Mouse (Mus musculus) testis, postnatal 10 days (tissue): ENCODE data around the gene Paf1.

Experiments used
- DNase-seq: peaks from one replicate; pipeline ENCODE4 v3.0.0; 2021; ENCODE audit warnings: low spot score

Paf1 gene

DNA sequence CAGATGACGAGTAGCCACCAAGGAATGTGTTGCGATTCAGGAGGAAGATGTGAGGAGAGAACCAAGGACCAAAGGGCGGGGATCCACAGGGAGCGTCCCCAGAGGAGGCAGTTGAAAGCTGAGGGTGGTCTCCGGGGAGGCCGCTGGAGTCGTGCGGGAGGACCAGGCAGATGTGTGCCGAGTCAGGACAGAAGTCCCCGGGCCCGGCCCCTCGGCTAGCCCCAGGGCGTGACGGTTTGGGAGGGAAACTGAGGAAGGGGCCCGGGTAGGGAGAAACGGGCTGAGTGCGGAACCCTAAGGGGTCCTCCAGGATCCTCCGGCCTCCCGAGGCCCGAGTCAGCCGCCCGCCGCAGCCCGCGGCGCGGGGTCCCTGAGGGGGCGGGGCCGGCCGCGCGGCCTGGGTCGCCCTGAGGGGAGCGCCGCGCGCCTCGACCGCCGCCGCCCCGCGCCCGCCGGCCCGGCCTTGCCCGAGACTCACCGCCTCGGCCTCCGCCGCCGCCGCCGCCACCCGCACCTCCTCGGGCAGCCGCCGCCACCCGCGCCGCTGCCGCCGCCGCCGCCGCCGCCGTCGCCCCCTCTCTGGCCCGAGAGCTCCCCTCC is 43.0 kb downstream of the Paf1 start:
- peak; percentile 68 for DNase-seq

DNA sequence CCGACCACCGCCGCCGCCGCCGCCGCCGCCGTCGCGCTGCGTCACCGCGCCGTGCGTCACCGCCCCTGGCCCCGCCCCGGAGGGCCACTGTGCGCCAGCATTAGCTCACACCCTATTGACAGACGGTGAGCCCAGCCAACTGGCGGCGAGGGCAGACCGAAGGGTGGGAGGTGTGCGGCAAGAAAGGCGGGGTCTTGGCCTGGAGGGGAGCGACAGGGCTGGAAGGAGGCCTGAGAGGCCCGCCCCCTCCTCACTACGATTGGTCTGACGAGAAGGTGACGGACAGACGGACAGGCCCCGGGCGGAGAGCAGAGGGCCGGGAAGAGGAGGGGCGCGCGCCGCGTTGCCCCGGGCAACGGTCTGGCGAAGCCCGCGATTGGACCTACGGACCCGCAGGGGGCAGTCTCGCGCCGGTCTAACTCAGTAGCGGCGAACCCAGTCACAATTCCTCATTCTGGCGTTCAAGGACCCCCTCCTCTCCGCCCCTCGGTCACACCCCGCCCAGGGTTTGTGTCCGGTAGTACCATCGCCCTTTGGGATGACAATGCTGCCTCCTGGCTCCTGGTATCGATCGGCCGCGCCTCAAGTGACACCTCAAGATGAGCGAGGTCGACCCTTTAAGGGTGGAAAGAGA is 43.6 kb downstream of the Paf1 start:
- peak; percentile 100 for DNase-seq

DNA sequence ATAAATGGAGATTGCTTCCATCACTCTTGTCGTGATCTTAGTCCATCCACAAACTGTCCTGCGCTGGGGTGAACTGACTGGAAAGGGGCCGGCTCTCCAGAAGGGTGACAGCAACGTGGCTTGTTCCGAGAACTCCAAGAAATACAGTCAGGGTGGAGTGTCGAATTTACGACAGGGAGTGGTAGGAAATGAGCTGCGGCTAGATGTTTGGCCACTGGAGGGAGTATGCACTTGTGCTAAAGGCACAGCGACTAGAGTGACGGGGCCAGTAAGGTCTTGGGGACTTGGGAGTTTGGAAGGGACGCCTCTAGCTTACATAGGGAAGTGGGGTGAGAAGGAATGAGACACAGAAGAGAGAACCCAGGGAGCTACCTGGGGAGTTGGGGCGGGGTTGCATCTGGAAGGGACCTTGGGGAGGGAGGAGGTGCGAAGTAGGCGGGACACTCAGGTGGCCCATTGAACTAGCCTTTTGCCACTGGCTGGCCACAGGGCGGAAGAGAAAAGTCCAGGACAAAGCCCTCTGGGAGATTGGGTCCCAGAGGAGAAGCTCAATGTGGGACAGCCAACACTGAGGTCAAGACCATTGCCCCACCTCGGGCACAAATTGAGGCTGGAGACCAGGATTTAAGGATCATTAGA is 44.3 kb downstream of the Paf1 start, which contains the start of gene Gmfg:
Gene Gmfg (plus strand): TSS at position 516 of the 639 bp plus-strand sequence.
- peak; percentile 77 for DNase-seq

DNA sequence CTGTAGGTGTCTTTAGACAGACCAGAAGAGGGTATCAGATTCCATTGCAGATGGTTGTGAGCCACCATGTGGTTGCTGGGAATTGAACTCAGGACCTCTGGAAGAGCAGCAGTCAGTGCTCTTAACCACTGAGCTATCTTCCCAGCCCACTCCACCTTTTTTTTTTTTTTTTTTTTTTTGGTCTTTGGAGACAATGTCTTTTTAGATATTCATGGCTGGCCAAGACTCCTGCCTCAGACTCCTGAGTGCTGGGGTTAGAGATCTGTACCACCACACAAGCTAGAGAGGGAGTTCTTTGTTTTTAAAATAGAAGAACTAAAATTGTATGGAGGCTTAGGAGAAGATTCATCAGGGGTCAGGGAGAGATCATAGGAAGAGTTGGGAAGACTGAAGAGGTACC is 45.2 kb downstream of the Paf1 start:
- DNase-seq: no peak

DNA sequence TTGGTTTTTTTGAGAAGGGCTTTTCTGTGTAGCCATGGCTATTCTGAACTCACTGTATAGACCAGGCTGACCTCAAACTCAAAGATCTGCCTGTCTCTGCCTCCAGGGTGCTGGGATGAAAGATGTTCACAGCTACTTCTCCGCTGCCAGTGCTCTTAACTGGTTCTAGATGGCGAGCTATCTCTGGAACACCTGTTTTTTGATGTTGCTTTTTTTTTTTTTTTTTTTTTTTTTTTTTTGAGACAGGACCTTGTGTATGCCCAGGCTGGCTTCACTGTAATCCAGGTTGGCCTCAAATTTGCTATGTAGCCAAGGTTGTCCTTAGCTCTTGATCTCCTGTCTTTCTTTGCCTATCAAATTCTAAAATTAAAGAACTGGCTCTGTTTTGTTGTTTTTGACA is 46.0 kb downstream of the Paf1 start:
- DNase-seq: no peak

DNA sequence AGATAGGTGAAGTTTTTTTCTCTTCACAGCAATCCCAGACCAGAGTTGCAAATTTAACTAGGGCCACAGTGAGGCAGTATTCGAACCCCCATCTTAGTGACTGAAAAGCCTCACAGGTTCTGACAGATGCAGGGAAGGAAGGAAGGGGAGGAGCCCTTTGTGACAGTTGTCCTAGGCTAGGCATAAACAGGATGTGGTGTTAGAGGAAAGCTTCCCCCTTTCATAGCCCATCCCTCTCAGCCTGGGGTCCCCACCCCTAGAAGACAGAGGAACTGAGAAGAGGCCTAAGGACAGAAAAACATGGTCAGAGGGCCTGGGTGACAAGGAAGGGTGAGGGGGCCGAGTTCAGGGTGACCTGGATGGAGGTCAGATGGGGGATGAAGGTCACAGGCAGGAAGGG is 48.0 kb downstream of the Paf1 start:
- no peak for DNase-seq

DNA sequence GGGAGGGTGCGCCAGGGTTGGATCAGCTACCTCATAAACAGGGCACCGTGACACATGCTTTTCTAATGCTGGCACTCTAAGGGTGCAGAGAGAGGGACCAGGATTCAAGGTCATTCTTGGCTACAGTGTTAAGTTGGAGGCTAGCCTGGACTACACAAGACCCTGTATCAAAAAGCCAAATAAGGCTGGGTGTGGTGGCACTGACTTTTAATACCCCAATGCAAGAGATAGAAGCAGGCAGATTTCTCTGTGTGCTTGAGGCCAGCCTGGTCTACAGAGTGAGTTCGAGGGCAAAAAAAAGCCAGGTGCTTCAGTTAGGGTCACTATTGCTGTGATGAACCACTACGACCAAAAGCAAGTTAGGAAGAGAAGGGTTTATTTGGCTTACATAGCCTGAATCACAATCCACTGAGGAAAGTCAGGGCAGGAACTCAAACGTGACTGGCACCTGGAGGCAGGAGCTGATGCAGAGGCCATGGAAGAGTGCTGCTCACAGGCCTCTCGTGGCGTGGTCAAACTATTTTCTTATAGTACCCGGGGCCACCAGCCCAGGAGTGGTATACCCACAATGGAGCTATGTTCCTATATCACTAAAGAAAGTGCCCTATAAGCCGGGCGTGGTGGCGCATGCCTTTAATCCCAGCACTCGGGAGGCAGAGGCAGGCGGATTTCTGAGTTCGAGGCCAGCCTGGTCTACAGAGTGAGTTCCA is 49.2 kb downstream of the Paf1 start:
- DNase-seq: no peak

DNA sequence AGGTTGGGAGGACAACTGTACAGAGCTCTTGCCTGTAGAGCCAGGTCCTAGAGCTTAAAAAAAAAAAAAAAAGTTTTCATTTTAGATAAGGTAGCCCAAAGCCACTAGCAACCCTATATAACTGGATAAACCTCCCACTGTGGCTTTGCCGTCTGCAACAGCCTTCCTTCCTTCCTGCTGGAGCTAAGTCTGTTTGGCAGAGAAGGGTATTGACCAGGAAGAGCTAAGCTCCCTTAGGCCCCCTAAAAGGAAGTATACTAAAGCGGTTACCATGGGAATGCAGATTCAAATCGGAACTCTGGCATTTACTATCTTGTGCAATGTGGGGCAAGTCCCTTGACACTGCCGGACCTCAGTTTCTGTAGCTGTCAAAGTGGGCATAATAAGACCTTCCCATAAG is 49.9 kb downstream of the Paf1 start:
- no peak for DNase-seq

DNA sequence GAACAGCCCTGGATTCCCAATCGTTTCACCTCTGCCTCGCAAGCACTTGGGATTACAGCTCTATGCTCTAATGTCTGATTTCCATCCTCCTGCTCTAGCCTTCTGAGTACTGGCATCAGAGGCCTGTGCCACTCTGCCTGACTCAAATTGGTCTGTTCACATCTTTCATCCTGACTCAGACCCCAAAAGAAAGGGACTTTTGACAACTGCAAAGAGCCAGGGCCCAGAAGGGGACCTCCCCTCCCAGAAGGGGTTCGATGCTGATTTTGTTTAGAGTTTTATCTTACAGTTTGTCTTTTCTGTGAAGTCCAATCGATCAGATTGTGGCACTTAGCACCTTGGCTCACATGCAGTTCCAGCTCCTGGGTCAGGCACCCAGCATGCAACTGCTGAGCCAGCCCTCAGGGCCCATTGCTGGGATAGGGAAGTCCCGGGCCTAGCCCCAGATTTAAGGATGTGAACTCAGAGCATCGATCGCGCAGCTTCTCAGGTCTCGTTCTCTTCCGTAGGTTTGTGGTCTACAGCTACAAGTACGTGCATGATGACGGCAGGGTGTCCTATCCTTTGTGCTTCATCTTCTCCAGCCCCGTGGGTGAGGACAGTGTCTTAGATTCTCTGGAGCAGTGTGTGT is 51.7 kb downstream of the Paf1 start:
- DNase-seq: no peak

DNA sequence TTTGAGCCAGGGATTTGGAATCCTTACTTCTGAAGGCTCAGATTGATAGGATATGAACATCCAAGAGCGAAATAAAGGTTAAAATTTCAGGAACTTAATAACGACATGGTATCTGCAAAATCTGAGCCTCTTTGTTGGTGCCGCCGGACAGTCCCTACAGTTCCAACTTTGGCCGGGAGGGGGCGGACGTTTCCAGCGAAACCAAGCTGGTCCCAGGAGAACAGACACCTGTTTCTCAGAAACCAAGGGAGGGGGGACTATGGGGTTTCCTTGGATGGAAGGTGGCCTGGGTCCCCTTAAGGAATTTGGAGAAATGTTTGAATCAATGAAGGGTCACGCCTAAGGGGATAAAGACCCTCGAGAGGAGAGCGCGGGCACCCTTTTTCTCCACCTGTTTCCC is 53.7 kb downstream of the Paf1 start:
- peak; percentile 94 for DNase-seq

DNA sequence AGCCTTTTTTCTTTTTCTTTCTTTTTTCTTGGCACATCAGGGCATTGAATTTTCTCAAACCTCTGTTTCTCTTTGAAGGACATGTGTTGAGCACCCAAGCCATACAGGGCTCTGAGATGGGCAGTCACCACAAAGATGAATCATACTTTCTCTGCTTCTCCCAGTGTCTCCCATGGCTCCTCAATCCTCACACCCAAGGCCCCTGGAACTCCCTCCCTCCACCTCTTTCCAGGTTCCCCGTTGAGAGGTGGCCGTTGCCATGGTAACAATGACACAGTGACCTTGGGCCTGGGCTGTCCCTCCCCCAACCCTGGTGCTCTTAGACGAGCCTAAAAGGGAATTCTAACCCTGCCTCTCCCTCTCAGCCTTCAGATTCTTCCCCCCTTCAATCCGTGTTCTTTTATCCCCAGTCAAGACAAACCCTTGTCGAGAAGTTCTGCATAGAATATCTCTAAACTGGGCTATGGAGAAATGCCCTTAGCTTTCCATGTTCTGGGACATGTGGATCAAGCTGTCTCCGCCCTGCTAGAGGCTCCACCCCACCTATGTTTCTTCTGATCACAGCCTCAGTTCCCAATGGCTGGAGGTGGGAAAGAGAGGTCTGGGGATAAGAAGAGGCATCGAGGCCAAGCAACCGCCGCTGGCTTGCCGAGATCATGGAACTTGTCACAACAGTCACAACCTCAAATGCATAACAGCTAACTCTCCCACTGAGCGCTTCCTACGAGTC is 54.5 kb downstream of the Paf1 start:
- no peak for DNase-seq

DNA sequence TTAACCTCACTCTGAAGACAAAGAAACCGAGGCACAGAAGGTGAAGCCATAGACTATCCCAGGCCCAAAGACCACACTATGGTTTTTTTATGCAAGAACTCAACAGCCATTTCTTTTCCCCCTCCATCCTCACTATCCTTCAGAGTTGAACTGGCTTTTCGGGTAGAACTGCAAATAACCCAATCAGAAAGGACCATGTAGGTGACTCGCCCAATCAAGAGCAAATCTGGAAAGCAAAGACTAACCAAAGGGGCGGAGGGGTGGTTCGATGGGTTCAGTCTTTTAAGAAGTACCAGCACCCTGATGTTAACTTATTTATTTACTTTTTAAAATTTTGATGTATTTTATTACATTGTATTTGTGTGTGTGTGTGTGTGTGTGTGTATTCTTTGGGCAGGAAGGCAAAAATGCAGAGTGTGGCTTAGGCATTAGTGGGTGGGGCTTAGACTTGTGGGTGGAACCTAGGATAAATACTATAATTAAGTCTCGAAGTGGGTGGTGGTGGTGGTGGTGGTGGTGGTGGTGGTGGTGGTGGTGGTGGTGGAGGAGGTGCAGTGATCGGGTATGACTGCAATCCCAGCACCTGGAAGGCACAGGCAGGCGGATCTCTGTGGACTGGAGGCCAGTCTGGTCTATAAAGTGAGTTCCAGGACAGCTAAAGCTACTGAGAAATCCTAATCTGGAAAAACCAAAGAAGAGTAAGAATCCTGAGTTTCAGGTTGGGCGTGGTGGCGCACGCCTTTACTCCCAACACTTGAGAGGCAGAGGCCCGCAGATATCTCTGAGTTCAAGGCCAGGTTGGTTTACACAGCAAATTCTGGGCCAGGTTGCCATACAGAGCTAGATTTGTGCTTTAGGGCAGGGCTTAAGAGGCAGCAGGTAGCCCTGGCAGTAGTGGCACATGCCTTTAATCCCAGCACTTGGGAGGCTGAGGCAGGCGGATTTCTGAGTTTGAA is 55.4 kb downstream of the Paf1 start:
- DNase-seq: no peak
